Mouse (Mus musculus): ENCODE results near the gene Prkn. TPM values are rescaled to one million over a fixed set of nuclear protein-coding genes. Genes with fewer than 3 reads are reported as not detected.

The Prkn gene
- total and polyA plus RNA-seq, 3 experiments = 0.86 to 5.7 (median 2.3) TPM

GRCm38 (mm10) chr17:11921026-11921425 lies 1080.8 kb downstream of the Prkn start:
- TF ChIP-seq GATA1 (IDR thresholded peaks at IDR 0.05; ENCODE audit: borderline replicate concordance, low read length) (no peak), POLR2AphosphoS5 (IDR thresholded peaks at IDR 0.05; ENCODE audit: insufficient replicate concordance, low read depth, low read length) (no peak), CTCF (IDR thresholded peaks at IDR 0.05; ENCODE audit: low read depth, low read length) (no peak), GATA2 (IDR thresholded peaks at IDR 0.05; ENCODE audit: borderline replicate concordance, low read depth, low read length) (no peak), TAL1 (conservative IDR thresholded peaks at IDR 0.05; ENCODE audit: low read depth, low read length) (no peak)
- H3K9me3 ChIP-seq (replicated peaks) = no peaks in the 10 kb centered on the region
- DNase-seq (ENCODE audit: low spot score) = no peak
- H3K4me3 ChIP-seq (ENCODE audit: low read depth, low read length) = no peak overlapping the region
- no peak for ATAC-seq (ENCODE audit: extremely low read depth, insufficient number of reproducible peaks, low FRiP score, poor library complexity, severe bottlenecking)
- H3K36me3 ChIP-seq (replicated peaks) = no peaks in the 10 kb centered on the region
- H3K27me3 ChIP-seq (ENCODE audit: insufficient read depth, low read length) = peaks cover 14% of the 10 kb centered on the region
- no peaks in the 10 kb centered on the region for H3K4me1 ChIP-seq (ENCODE audit: insufficient read depth, low read depth, low read length)

- Histone ChIP-seq H3K27me3 (ENCODE audit: insufficient read depth, low read length) (peaks cover 11% of the 10 kb centered on the region), H3K36me3 (replicated peaks) (no peaks in the 10 kb centered on the region), H3K4me1 (ENCODE audit: insufficient read depth, low read depth, low read length) (no peaks in the 10 kb centered on the region), H3K4me3 (ENCODE audit: low read depth, low read length) (no peak overlapping the region), H3K9me3 (replicated peaks) (no peaks in the 10 kb centered on the region)
- DNase-seq (ENCODE audit: low spot score) (no peak), ATAC-seq (ENCODE audit: extremely low read depth, insufficient number of reproducible peaks, low FRiP score, poor library complexity, severe bottlenecking) (no peak)
- TF ChIP-seq POLR2AphosphoS5 (IDR thresholded peaks at IDR 0.05; ENCODE audit: insufficient replicate concordance, low read depth, low read length) = no peak
Measured at GRCm38 (mm10) chr17:11923989-11924388, 1083.8 kb downstream of the Prkn start.

- Histone ChIP-seq H3K9me3 (replicated peaks) (no peaks in the 10 kb centered on the region), H3K27me3 (ENCODE audit: insufficient read depth, low read length) (peaks cover 19% of the 10 kb centered on the region), H3K4me3 (ENCODE audit: low read depth, low read length) (no peak overlapping the region), H3K4me1 (ENCODE audit: insufficient read depth, low read depth, low read length) (no peaks in the 10 kb centered on the region), H3K36me3 (replicated peaks) (no peaks in the 10 kb centered on the region)
- no peak for TF ChIP-seq CTCF (IDR thresholded peaks at IDR 0.05; ENCODE audit: low read depth, low read length)
- TF ChIP-seq POLR2AphosphoS5 (IDR thresholded peaks at IDR 0.05; ENCODE audit: insufficient replicate concordance, low read depth, low read length) = no peak
- no peak for TF ChIP-seq GATA2 (IDR thresholded peaks at IDR 0.05; ENCODE audit: borderline replicate concordance, low read depth, low read length)
- TF ChIP-seq GATA1 (IDR thresholded peaks at IDR 0.05; ENCODE audit: borderline replicate concordance, low read length) = no peak
- no peak for TF ChIP-seq TAL1 (conservative IDR thresholded peaks at IDR 0.05; ENCODE audit: low read depth, low read length)
- DNase-seq (ENCODE audit: low spot score) (no peak), ATAC-seq (ENCODE audit: extremely low read depth, insufficient number of reproducible peaks, low FRiP score, poor library complexity, severe bottlenecking) (no peak)
Measured at GRCm38 (mm10) chr17:11926865-11927386, 1086.7 kb downstream of the Prkn start.

- peaks cover 15% of the 10 kb centered on the region; the same call in 1 of the 2 replicates for H3K27me3 ChIP-seq (ENCODE audit: insufficient read depth, low read length)
- no peak for TF ChIP-seq GATA2 (IDR thresholded peaks at IDR 0.05; ENCODE audit: borderline replicate concordance, low read depth, low read length)
- TF ChIP-seq TAL1 (conservative IDR thresholded peaks at IDR 0.05; ENCODE audit: low read depth, low read length) = no peak
- no peak for TF ChIP-seq POLR2AphosphoS5 (IDR thresholded peaks at IDR 0.05; ENCODE audit: insufficient replicate concordance, low read depth, low read length)
- ATAC-seq (ENCODE audit: extremely low read depth, insufficient number of reproducible peaks, low FRiP score, poor library complexity, severe bottlenecking) = no peak
- no peaks in the 10 kb centered on the region for H3K4me1 ChIP-seq (ENCODE audit: insufficient read depth, low read depth, low read length)
- no peaks in the 10 kb centered on the region for H3K9me3 ChIP-seq (replicated peaks)
- DNase-seq (ENCODE audit: low spot score) = no peak
- no peak overlapping the region for H3K4me3 ChIP-seq (ENCODE audit: low read depth, low read length)
- no peaks in the 10 kb centered on the region for H3K36me3 ChIP-seq (replicated peaks)
Measured at GRCm38 (mm10) chr17:11931641-11932040, 1091.5 kb downstream of the Prkn start.

GRCm38 (mm10) chr17:11933737-11934136 lies 1093.6 kb downstream of the Prkn start:
- TF ChIP-seq TAL1 (conservative IDR thresholded peaks at IDR 0.05; ENCODE audit: low read depth, low read length) (no peak), GATA1 (IDR thresholded peaks at IDR 0.05; ENCODE audit: borderline replicate concordance, low read length) (no peak), CTCF (IDR thresholded peaks at IDR 0.05; ENCODE audit: low read depth, low read length) (no peak), GATA2 (IDR thresholded peaks at IDR 0.05; ENCODE audit: borderline replicate concordance, low read depth, low read length) (no peak), POLR2AphosphoS5 (IDR thresholded peaks at IDR 0.05; ENCODE audit: insufficient replicate concordance, low read depth, low read length) (no peak)
- H3K4me3 ChIP-seq (ENCODE audit: low read depth, low read length) = no peak overlapping the region
- ATAC-seq (ENCODE audit: extremely low read depth, insufficient number of reproducible peaks, low FRiP score, poor library complexity, severe bottlenecking) (no peak), DNase-seq (ENCODE audit: low spot score) (no peak)
- H3K27me3 ChIP-seq (ENCODE audit: insufficient read depth, low read length) = peaks cover 16% of the 10 kb centered on the region; the same call in 1 of the 2 replicates
- H3K36me3 ChIP-seq (replicated peaks) = no peaks in the 10 kb centered on the region
- no peaks in the 10 kb centered on the region for H3K9me3 ChIP-seq (replicated peaks)
- no peaks in the 10 kb centered on the region for H3K4me1 ChIP-seq (ENCODE audit: insufficient read depth, low read depth, low read length)

GRCm38 (mm10) chr17:11947436-11947835 lies 1107.3 kb downstream of the Prkn start:
- ATAC-seq (ENCODE audit: extremely low read depth, insufficient number of reproducible peaks, low FRiP score, poor library complexity, severe bottlenecking) (no peak), DNase-seq (ENCODE audit: low spot score) (no peak)
- no peaks in the 10 kb centered on the region for H3K4me1 ChIP-seq (ENCODE audit: insufficient read depth, low read depth, low read length)
- H3K36me3 ChIP-seq (replicated peaks) = no peaks in the 10 kb centered on the region
- TF ChIP-seq GATA1 (IDR thresholded peaks at IDR 0.05; ENCODE audit: borderline replicate concordance, low read length) (no peak), CTCF (IDR thresholded peaks at IDR 0.05; ENCODE audit: low read depth, low read length) (no peak), POLR2AphosphoS5 (IDR thresholded peaks at IDR 0.05; ENCODE audit: insufficient replicate concordance, low read depth, low read length) (no peak), GATA2 (IDR thresholded peaks at IDR 0.05; ENCODE audit: borderline replicate concordance, low read depth, low read length) (no peak), TAL1 (conservative IDR thresholded peaks at IDR 0.05; ENCODE audit: low read depth, low read length) (no peak)
- H3K4me3 ChIP-seq (ENCODE audit: low read depth, low read length) = no peak overlapping the region
- no peaks in the 10 kb centered on the region for H3K9me3 ChIP-seq (replicated peaks)
- peaks cover 21% of the 10 kb centered on the region for H3K27me3 ChIP-seq (ENCODE audit: insufficient read depth, low read length)

All from G1E (cell line).